Mouse (Mus musculus) MEL (cell line): ENCODE data around the gene Tmbim1.

Experiments used
- BHLHE40 ChIP-seq: IDR thresholded peaks from 2 replicates; pipeline ENCODE4 v1.6.1; 2012; ENCODE audit warnings: low read depth, mild to moderate bottlenecking, inconsistent platforms, low read length, improper control_type of control experiment, borderline replicate concordance
- CTCF ChIP-seq, 3 experiments: IDR thresholded peaks in 2 of 3; conservative IDR thresholded peaks in 1 of 3; 2 replicates each; pipeline ENCODE4 v1.5.1; 2011 to 2012; ENCODE audit warnings: low read length in 3 of 3, low read depth in 2 of 3, mild to moderate bottlenecking in 2 of 3, improper control_type of control experiment in 1 of 3, inconsistent platforms in 1 of 3, mixed read lengths in 1 of 3, moderate library complexity in 1 of 3; ENCODE audit not compliant: control insufficient read depth in 1 of 3, insufficient read depth in 1 of 3, poor library complexity in 1 of 3, severe bottlenecking in 1 of 3
- HCFC1 ChIP-seq: IDR thresholded peaks from 2 replicates; pipeline ENCODE4 v1.6.1; 2012; ENCODE audit warnings: low read depth, mild to moderate bottlenecking, inconsistent platforms, low read length, improper control_type of control experiment, moderate library complexity
- MAX ChIP-seq: IDR thresholded peaks from 2 replicates; pipeline ENCODE4 v1.6.1; 2011; ENCODE audit warnings: low read length, improper control_type of control experiment
- POLR2A ChIP-seq, 2 experiments: IDR thresholded peaks; 2 replicates each; pipeline ENCODE4 v1.6.1; 2011 to 2012; ENCODE audit warnings: low read length in 2 of 2, mild to moderate bottlenecking in 2 of 2, control low read depth in 1 of 2, improper control_type of control experiment in 1 of 2, low read depth in 1 of 2, moderate library complexity in 1 of 2; ENCODE audit not compliant: control insufficient read depth in 1 of 2, insufficient read depth in 1 of 2, poor library complexity in 1 of 2
- TBP ChIP-seq: IDR thresholded peaks from 2 replicates; pipeline ENCODE4 v1.8.0; 2011; ENCODE audit warnings: low read depth, low read length, improper control_type of control experiment
- USF1 ChIP-seq: IDR thresholded peaks from 2 replicates; pipeline ENCODE4 v1.6.1; 2014; ENCODE audit warnings: low read depth, mild to moderate bottlenecking, inconsistent platforms, low read length, improper control_type of control experiment, moderate library complexity

DNA sequence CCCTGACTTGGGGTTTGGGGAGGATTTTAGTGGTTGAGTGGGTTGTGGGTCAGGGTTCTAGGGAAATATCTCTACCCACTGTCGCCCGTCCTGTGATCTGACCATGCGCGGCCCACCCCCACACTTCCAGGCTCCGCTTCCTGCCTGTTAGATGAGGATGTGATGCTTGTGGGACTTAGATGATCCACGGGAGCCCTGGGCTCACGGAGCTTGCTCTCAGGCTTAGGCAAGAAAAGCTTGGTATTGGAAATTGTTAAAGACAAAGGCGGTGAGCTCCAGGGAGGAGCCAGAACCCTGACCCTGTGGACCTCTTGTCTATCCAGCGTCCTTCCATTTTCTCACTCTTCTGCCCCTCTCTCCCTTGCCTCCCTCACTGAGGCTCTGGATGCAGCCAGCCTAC lies 34.5 kb upstream of the Tmbim1 start:
- TF ChIP-seq BHLHE40, result no peak
- no peak for TF ChIP-seq MAX
- TF ChIP-seq CTCF (IDR thresholded peaks at IDR 0.05 in 2 of 3, conservative IDR thresholded peaks at IDR 0.05 in 1 of 3; ENCODE audit: control insufficient read depth in 1 of 3, insufficient read depth in 1 of 3, low read depth in 2 of 3, low read length in 3 of 3, poor library complexity in 1 of 3, severe bottlenecking in 1 of 3), result no peak
- TF ChIP-seq HCFC1, result no peak
- TF ChIP-seq TBP, result no peak
- no peak for TF ChIP-seq USF1
- TF ChIP-seq POLR2A (IDR thresholded peaks at IDR 0.05; ENCODE audit: control insufficient read depth in 1 of 2, insufficient read depth in 1 of 2, low read depth in 1 of 2, low read length in 2 of 2, poor library complexity in 1 of 2), result no peak
